Mouse (Mus musculus) heart, postnatal 0 days (tissue): ENCODE measurements around the gene Hba-x.

ENCODE experiments used
- CTCF ChIP-seq: IDR thresholded peaks from 2 replicates; pipeline ENCODE4 v1.5.1; 2016; ENCODE audit warnings: antibody characterized with exemption, control low read depth, low read depth
- EP300 ChIP-seq: IDR thresholded peaks from 2 replicates; pipeline ENCODE4 v1.6.1; 2016; ENCODE audit warnings: antibody characterized with exemption, low read depth

GRCm38 (mm10) chr11:32307006-32307405 is 30.8 kb downstream of the Hba-x start:
- no peak for TF ChIP-seq CTCF
- TF ChIP-seq EP300, result no peak
